Mouse (Mus musculus) naive thymus-derived CD4-positive, alpha-beta T cell, adult 2 months (primary cell): ENCODE data around the gene Bach2.
A peak's percentile ranks its signal among the peaks of the same experiment; 100 is the strongest.

ENCODE experiments used
- DNase-seq: peaks from one replicate; pipeline ENCODE4 v3.0.0-alpha.2; 2011; ENCODE audit warnings: low read depth

Gene Bach2

DNA sequence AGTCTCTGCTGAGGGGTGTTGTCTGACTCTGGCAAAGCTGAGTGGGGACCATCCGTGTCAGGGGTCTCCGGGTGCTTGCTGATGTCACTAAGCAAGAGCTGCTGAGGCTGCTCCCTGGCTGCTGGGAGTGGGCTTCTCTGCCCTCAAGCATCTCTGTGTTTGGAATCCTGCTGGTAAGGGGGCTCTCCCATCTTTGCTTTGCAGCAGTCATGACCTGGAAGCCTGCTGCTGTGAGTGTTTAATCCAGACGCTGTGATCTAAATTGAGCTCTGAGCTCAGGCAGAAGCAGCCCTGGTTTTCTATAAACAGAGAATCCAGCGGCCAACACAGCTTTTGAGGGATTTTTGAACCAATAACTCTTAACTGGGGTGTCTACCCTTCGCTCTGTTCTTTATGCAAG lies 89.0 kb downstream of the Bach2 start:
- no peak for DNase-seq

DNA sequence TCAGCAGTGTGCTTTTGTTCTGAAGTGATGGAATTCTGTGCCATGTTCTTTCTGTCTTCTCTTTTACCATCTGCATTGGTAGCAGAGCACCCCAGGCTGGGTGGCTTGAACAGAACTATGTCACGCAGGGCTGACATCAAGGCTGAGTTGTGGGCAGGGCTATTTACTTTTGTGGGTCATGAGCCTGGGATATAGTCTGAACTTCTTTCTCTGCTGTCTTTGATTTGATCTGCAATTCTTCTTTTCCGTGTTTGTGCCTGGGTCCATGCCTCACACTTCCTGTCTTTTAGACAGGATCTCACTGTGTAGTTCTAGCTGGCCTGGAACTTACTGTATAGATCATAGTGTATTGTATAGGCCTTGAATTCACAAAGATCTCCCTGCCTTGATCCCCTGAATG lies 90.0 kb downstream of the Bach2 start:
- peak; percentile 57 for DNase-seq

GRCm38 (mm10) chr4:32330584-32331314 lies 92.1 kb downstream of the Bach2 start:
- DNase-seq, result peak; percentile 61

GRCm38 (mm10) chr4:32332028-32332427 lies 93.4 kb downstream of the Bach2 start:
- DNase-seq, result no peak

- peak; percentile 61 for DNase-seq
Measured at GRCm38 (mm10) chr4:32334131-32334530, 95.5 kb downstream of the Bach2 start.

GRCm38 (mm10) chr4:32334765-32335164 lies 96.2 kb downstream of the Bach2 start:
- peak; percentile 61 for DNase-seq

DNA sequence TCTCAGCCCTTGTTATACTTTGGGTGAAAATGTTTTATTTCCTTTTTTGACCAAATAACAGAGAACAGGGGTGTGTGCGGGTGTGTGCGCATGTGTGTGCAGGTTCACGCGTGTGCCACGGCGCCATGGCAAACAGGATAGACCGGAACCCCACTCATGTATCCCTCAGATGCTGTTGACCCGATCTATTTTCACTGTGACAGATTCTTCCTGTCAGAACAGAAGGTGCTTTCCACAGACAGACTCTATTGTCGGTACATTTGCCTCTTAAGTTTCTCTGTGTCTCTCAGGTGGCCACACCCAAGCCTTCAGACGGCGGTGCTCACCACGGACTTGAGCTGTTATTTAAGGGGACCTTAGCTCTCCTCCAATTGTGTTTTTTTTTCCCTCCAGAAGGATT lies 97.1 kb downstream of the Bach2 start:
- DNase-seq, result peak; percentile 89

DNA sequence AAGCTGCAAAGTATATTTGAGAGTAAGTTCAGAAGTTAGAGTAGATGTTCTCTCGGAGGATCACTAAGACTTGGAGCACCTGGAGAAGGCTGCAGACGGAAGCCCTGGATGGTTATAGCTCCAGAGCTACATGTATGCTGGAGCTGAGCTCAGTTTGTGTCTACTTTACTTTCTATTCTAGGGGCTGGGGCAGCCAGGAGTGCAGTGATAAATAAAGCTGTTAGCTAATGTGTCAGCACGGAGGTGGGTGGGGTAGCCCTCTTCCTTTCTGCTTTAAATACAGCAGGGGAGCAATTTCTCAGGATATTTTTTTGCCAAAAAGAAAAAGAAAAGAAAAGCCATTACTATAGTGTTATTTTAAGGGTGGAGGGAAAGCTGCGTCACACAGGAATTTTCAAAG lies 98.0 kb downstream of the Bach2 start:
- DNase-seq, result peak; percentile 61

- DNase-seq, result no peak
Measured at GRCm38 (mm10) chr4:32337638-32338037, 99.0 kb downstream of the Bach2 start.

- DNase-seq, result no peak
Measured at GRCm38 (mm10) chr4:32338451-32338850, 99.8 kb downstream of the Bach2 start.

DNA sequence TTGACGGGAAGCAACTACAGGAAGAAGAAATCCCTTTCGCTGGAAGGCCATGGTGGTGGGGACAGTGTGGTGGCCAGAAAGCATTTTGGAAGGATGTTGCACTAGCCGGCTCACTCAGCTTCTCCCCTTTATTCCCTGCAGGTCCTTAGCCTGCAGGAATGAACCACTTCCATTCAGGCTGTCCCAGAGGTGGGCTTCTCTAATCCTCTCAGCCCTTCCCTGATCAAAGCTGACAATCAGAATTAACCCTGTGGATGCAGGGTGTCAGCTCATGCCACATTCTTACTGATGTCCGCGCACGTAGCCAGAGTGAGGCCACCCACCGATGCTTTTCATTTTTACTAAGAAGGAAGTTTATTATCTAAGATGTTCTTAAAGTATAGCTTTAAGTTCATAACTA lies 102.2 kb downstream of the Bach2 start:
- no peak for DNase-seq

GRCm38 (mm10) chr4:32342269-32342668 lies 103.7 kb downstream of the Bach2 start:
- DNase-seq, result peak; percentile 73

DNA sequence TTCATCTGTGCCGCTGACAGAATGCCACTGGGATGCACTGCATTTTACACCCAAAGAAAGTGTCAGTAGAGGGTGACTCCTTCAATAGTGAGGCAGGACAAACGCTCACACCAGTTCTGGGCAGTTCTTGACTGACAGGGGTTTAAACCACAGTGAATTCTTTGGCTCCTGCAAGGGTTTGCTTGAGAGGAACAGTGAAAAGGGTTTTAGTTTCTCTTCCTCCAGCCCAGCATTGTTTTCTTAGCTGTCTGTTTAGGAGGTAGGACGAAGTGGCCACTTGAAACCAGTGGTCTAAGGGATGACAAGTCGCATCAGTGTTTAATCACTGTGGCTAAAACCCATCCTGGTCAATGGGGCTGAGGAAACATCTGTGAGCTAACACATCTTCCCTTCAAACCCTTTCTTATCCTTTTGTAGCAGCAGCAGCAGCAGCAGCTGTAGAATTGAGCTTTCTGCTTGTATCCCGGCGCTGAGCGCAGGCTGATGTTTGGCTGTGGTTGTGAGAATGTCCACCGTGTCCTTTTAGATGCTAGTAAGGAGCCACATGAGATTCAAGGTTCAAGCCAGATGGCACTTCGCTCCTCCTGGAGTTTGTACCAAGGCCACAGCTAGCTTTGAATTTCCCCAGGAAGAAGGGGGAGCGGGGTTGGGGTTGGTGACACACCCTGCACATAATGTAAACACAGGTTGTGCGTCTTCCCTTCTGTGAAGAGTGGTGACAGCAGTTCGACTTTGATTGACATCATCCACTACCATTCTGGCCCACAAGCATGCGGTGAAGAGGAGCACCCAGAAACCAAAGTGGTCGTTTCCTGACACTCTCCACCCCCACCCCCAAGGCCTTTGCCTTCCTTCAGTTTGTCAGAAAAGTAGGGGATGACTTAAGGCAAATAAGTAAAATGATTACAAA lies 104.9 kb downstream of the Bach2 start:
- DNase-seq, result peak; percentile 92

DNA sequence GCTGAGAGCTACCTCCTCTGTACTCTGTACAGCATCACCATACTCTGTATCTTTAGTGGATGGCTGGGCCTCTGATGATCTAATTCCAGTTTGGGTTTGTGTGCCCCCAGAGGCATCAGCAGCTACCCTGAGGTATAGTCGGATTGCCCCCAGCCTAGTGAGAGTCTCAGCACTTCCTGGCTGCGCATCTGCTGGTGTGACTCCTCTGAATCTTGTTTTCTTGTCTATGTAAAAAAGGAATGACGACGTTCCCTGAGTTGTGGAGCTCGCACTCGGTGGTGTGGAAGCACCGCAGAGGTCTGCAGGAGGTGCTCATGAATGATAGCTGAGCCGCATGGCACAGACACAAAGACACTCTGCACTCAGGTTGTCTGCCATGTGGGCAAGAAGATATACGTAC lies 105.7 kb downstream of the Bach2 start:
- DNase-seq, result no peak

DNA sequence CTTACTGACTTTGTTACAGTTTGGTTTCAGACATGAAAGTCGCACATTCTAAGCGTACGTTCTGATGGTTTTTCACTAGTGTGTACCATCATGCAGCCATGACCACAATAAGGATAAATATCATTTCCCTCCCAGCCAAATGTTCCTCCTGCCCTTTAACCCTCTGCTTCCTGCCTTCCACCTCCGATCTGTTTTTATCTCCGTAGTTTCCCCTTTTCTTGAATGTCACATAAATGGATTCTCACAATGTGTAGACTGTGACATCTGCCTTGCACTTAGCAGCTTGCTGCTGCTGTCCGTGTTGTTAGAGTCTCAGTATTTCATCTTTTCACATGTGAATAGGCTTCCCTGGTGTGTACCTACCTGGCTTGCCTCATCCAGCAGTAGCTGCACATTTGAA lies 108.6 kb downstream of the Bach2 start:
- peak; percentile 61 for DNase-seq

DNA sequence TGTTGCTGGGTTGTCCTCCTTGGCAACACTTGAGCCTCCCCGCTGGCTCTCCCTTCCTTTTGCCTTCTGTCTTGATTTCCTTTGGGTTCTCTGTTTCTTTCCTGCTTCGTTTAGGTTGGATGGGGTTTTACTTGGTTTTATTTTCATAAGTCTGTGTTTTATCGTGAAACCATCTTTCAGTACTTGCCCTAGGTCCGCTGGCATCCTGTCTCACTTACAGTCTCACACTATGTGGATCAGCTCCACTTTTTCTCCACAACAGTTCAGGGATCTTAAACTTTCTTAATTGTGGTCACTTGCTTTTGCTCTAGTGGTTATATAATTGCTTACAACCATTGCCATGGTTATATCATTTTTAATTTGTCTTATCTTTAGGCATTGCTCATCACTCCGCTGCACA lies 109.1 kb downstream of the Bach2 start:
- peak; percentile 60 for DNase-seq

DNA sequence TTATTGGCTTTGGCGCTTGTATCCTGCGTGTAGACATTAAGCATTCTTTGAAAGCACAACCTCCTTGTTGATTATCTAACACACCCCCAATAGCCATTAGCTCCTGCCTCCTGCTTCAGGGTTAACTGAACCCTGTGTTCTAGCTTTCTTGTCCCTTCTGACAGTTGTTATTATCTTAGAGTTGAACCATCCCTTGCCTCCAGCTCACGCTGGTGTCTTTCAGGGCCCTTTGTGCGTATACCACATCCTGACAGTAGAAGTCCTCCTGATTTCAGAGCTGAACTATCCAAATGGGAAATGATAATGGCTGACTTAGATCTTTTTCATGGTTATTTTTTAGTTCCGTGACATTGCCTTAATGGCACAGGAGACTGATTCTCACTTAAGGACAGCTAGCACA lies 110.8 kb downstream of the Bach2 start:
- DNase-seq, result peak; percentile 62

- DNase-seq, result peak; percentile 77
Measured at GRCm38 (mm10) chr4:32351236-32351635, 112.6 kb downstream of the Bach2 start.

DNA sequence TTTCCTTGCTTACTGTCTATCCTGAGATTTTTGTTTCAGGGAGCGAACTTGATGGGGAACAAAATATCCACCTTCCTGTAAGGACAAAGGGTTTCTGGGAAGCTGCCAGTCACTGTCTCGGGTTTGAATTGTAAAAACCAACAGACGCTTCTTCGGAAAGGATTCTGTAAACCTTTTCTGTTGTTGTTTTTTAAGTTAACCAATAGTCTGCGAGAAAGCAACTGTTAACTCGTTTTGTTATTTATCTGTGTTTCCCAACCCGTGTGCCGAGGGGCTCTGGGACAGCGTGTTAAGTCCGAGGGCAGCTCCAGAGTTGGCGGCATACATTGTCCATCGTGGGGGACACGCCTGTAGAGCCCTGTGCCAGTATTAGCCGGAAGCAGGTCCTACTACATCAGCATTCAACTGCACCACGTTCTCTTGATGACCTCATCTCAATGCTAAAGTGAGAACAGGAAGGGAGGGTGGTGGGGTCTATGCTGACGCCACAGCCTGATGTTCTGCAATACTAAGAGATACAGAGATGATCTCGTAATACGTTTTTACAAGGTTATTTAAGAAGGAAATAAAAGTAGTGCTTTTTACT lies 113.2 kb downstream of the Bach2 start:
- DNase-seq, result peak; percentile 84

GRCm38 (mm10) chr4:32352442-32352841 lies 113.8 kb downstream of the Bach2 start:
- DNase-seq, result no peak

GRCm38 (mm10) chr4:32352842-32353241 lies 114.2 kb downstream of the Bach2 start:
- DNase-seq, result no peak

DNA sequence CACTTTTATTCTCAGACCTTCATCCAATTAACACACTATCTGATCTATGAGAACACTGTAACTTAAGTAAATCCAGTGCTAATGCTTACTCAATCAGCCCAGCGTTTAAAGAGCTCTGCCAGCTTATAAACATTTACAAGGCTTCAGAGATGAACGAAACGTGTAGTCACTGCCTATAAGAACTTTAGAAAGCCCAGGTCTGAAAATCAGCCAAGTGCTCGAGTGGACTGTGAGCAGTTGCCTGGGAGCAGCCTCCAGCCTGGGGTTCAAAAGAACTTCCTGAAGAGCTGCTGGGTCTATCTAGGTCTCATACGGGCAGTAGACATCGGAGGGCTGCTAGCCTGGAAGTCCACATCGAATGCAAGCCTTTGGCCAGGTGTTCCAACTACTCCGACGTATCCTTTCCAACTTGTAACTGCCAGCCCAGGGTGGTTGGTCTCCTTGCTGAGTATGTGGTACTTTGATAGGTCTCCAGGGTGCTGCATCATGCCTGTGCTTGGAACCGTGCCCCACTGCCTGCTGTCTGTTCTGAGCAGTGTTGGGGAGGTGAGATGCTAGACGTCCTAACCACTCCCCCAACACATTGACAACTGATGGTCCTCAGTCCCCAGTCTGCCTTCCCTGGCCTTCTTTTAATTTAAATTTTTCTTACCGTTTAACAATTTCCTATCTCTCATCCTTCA lies 117.5 kb downstream of the Bach2 start:
- DNase-seq, result peak; percentile 55
